ENCODE assay signal across 16 mouse cellular contexts in the genomic region with DNA sequence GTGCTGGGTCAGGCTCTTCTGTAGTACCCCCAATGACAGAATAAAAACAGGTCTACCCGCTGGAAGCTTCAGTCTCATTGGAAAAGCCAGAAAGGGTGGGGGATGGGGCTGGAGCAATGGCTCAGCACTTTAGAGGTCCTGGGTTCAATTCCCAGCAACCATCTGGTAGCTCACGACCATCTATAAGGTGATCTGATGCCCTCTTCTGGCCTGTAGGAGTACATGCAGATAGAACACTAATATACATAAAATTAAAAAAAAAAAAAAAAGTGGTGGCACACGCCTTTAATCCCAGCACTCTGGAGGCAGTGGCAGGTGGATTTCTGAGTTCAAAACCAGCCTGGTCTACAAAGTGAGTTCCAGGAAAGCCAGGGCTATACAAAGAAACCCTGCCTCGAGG. TPM values are rescaled to one million over a fixed set of nuclear protein-coding genes. Genes with fewer than 3 reads are reported as not detected.
A peak's percentile ranks its signal among the peaks of the same experiment; 100 is the strongest.
DNase-seq lines count a peak whose midpoint lies in the region; ATAC-seq and TF ChIP-seq lines count a peak whose summit lies in the region.
"Had no signal": no experiment of that assay in that cellular context is flagged by ENCODE, and none has a peak within 500 bp of the region (broad histone marks: within the 10 kb centered on the region; RNA-seq: fewer than 3 reads in every experiment).

No protein-coding gene starts in this region.

- no peak for ATAC-seq in forebrain, postnatal 0 days
- no peak for ATAC-seq in forebrain, embryonic 16.5 days
- ATAC-seq in liver, embryonic 12.5 days = no peak
- no peak for ATAC-seq in megakaryocyte, adult 5-6 weeks (ENCODE audit: poor library complexity, severe bottlenecking)
- ATAC-seq: inflammation-experienced regulatory T-cells, adult 6 months had no signal

- no peaks in the 10 kb centered on the region; the same call in 1 of the 2 replicates for H3K4me1 ChIP-seq in forebrain, postnatal 0 days (ENCODE audit: insufficient read depth)
- H3K4me1 ChIP-seq in forebrain, embryonic 16.5 days (replicated peaks; ENCODE audit: control insufficient read depth, insufficient read depth, low read length) = 0 out of 2 replicates have a peak, but pooled peaks cover 2% of the 10 kb centered on the region
- H3K4me1 ChIP-seq in liver, adult 2 months (ENCODE audit: control insufficient read depth, insufficient read depth, low read length) = peaks cover 8% of the 10 kb centered on the region; the same call in 1 of the 2 replicates
- peaks cover 90% of the 10 kb centered on the region for H3K4me1 ChIP-seq in liver, embryonic 12.5 days
- peaks cover 3% of the 10 kb centered on the region; the same call in 1 of the 2 replicates for H3K4me1 ChIP-seq in bone marrow, adult 2 months (ENCODE audit: control insufficient read depth, insufficient read depth, low read length)
- H3K4me1 ChIP-seq: midbrain, embryonic 12.5 days had no signal

- no peaks in the 10 kb centered on the region for H3K27me3 ChIP-seq in forebrain, postnatal 0 days (ENCODE audit: insufficient read depth, low read length)
- no peaks in the 10 kb centered on the region for H3K27me3 ChIP-seq in forebrain, embryonic 16.5 days (replicated peaks; ENCODE audit: control insufficient read depth, insufficient read depth, low read length)
- no peaks in the 10 kb centered on the region for H3K27me3 ChIP-seq in liver, adult 2 months (ENCODE audit: control insufficient read depth, insufficient read depth, low read length)
- H3K27me3 ChIP-seq in liver, embryonic 12.5 days (replicated peaks) = no peaks in the 10 kb centered on the region
- H3K27me3 ChIP-seq: stomach, embryonic 15.5 days had no signal

- no peak overlapping the region for H3K27ac ChIP-seq in forebrain, postnatal 0 days (ENCODE audit: low read depth, low read length)
- H3K27ac ChIP-seq in forebrain, embryonic 16.5 days (ENCODE audit: low read length) = no peak overlapping the region
- no peak overlapping the region for H3K27ac ChIP-seq in liver, adult 2 months (replicated peaks; ENCODE audit: insufficient read depth, low read depth, low read length)
- H3K27ac ChIP-seq in liver, embryonic 12.5 days = no peak overlapping the region
- no peak overlapping the region for H3K27ac ChIP-seq in bone marrow, adult 2 months (ENCODE audit: control insufficient read depth, insufficient read depth, low read depth, low read length, poor library complexity)
- H3K27ac ChIP-seq: midbrain, embryonic 12.5 days; stomach, embryonic 15.5 days had no signal

- H3K4me3 ChIP-seq in forebrain, postnatal 0 days (ENCODE audit: low read depth, low read length) = no peak overlapping the region
- no peak overlapping the region for H3K4me3 ChIP-seq in forebrain, embryonic 16.5 days (replicated peaks; ENCODE audit: low read length)
- H3K4me3 ChIP-seq in liver, adult 2 months (ENCODE audit: insufficient read depth, low read depth, low read length) = no peak overlapping the region
- H3K4me3 ChIP-seq in liver, embryonic 12.5 days = no peak overlapping the region
- no peak overlapping the region for H3K4me3 ChIP-seq in bone marrow, adult 2 months (replicated peaks; ENCODE audit: control insufficient read depth, low read depth, low read length)
- H3K4me3 ChIP-seq: midbrain, embryonic 12.5 days; stomach, embryonic 15.5 days had no signal

- H3K36me3 ChIP-seq in forebrain, postnatal 0 days (ENCODE audit: insufficient read depth) = no peaks in the 10 kb centered on the region
- no peaks in the 10 kb centered on the region for H3K36me3 ChIP-seq in forebrain, embryonic 16.5 days (ENCODE audit: control insufficient read depth, insufficient read depth)
- no peaks in the 10 kb centered on the region for H3K36me3 ChIP-seq in liver, adult 2 months (ENCODE audit: control insufficient read depth, insufficient read depth, low read length)
- H3K36me3 ChIP-seq in liver, embryonic 12.5 days = peaks cover 34% of the 10 kb centered on the region
- H3K36me3 ChIP-seq: midbrain, embryonic 12.5 days; stomach, embryonic 15.5 days had no signal

- DNase-seq in forebrain, postnatal 0 days = no peak
- DNase-seq in liver, adult 2 months (ENCODE audit: extremely low read depth, low read depth, low spot score) = no peak
- peak; percentile 35 for DNase-seq in CD4-positive helper T cell, adult 2 months (ENCODE audit: low read depth, low spot score)
- DNase-seq in urinary bladder, postnatal 14 days (ENCODE audit: low spot score) = no peak
- DNase-seq: adrenal gland, adult 8-10 months; cerebellum, postnatal 14 days; layer of hippocampus, postnatal 36 days; lung, postnatal 14 days; right cerebral cortex, postnatal 14 days had no signal

- WGBS in forebrain, postnatal 0 days = 72% methylated on average over 4 of the region's 4 CpGs
- WGBS in forebrain, embryonic 16.5 days = 65% methylated on average over 4 of the region's 4 CpGs
- WGBS in liver, adult 2 months = 78% methylated on average over 4 of the region's 4 CpGs
- WGBS in liver, embryonic 12.5 days (ENCODE audit: insufficient replicate concordance) = 67% methylated on average over 4 of the region's 4 CpGs
- 51% methylated on average over 4 of the region's 4 CpGs for WGBS in bone marrow, adult 2 months

- no peak for TF ChIP-seq POLR2A in liver, adult 2 months (IDR thresholded peaks at IDR 0.05; ENCODE audit: extremely low read depth, insufficient read depth, low read length)
- no peak for TF ChIP-seq POLR2A in bone marrow, adult 2 months (IDR thresholded peaks at IDR 0.05; ENCODE audit: borderline replicate concordance, control insufficient read depth, low read depth, low read length)

- TF ChIP-seq CTCF in forebrain, postnatal 0 days (IDR thresholded peaks at IDR 0.05; ENCODE audit: low read depth) = peak; percentile 20
- TF ChIP-seq CTCF in liver, adult 2 months (IDR thresholded peaks at IDR 0.05; ENCODE audit: low read depth, low read length) = 0 out of 2 replicates have a peak, but pooled peaks have one; percentile 8
- peak; percentile 17; the same call in 1 of the 2 replicates for TF ChIP-seq CTCF in bone marrow, adult 2 months (IDR thresholded peaks at IDR 0.05; ENCODE audit: control insufficient read depth, insufficient read depth, low read length)

- H3K79me2 ChIP-seq in liver, adult 2 months (ENCODE audit: control insufficient read depth, insufficient read depth, low read length) = no peaks in the 10 kb centered on the region

- H3K4me2 ChIP-seq in forebrain, postnatal 0 days (ENCODE audit: low read depth) = no peak overlapping the region
- no peak overlapping the region for H3K4me2 ChIP-seq in forebrain, embryonic 16.5 days (ENCODE audit: low read length)
- H3K4me2 ChIP-seq in liver, embryonic 12.5 days = no peak overlapping the region
- H3K4me2 ChIP-seq: midbrain, embryonic 12.5 days; stomach, embryonic 15.5 days had no signal

- no peak overlapping the region for H3K9ac ChIP-seq in forebrain, postnatal 0 days
- no peak overlapping the region for H3K9ac ChIP-seq in forebrain, embryonic 16.5 days (replicated peaks; ENCODE audit: low read depth, low read length)
- H3K9ac ChIP-seq in liver, adult 2 months (ENCODE audit: low read depth, low read length) = no peak overlapping the region
- H3K9ac ChIP-seq in liver, embryonic 12.5 days = no peak overlapping the region
- H3K9ac ChIP-seq: midbrain, embryonic 12.5 days; stomach, embryonic 15.5 days had no signal

- no peaks in the 10 kb centered on the region for H3K9me3 ChIP-seq in forebrain, postnatal 0 days (ENCODE audit: low read length)
- H3K9me3 ChIP-seq in forebrain, embryonic 16.5 days (ENCODE audit: control insufficient read depth, low read length) = no peaks in the 10 kb centered on the region
- no peaks in the 10 kb centered on the region for H3K9me3 ChIP-seq in liver, embryonic 12.5 days (replicated peaks)
- H3K9me3 ChIP-seq: midbrain, embryonic 12.5 days; stomach, embryonic 15.5 days had no signal

RNA-seq across cellular contexts. Expression of gene Nek8, which starts 5.1 kb away (rescaled TPM):
- total RNA-seq in forebrain, postnatal 0 days (2014; rRNA removed) = 4.7 and 6.1 TPM in 2 replicates
- 5.5 and 5.7 TPM in 2 replicates for polyA plus RNA-seq in forebrain, postnatal 0 days (2015; fragmentation: Nextera tagmentation; extraction: Ambion mirVana)
- polyA plus RNA-seq in forebrain, embryonic 16.5 days (2015; fragmentation: Nextera tagmentation; extraction: Ambion mirVana) = 5.1 and 6.0 TPM in 2 replicates
- 4.1 and 5.2 TPM in 2 replicates for total RNA-seq in liver, adult 2 months (2014; rRNA removed)
- 5.2 and 7.2 TPM in 2 replicates for polyA plus RNA-seq in liver, adult 2 months (2012; rRNA removed)
- polyA plus RNA-seq in liver, embryonic 12.5 days (2016; fragmentation: Nextera tagmentation; extraction: Ambion mirVana) = 12.2 and 13.7 TPM in 2 replicates
- polyA plus RNA-seq in bone marrow, adult 2 months (2011; ENCODE audit: insufficient read depth, insufficient read length, low replicate concordance, missing spikeins) = 10.4 and 17.8 TPM in 2 replicates
- 2.4 and 8.6 TPM in 2 replicates for total RNA-seq in megakaryocyte, adult 5-6 weeks (2015)
- 2.1 and 6.9 TPM in 2 replicates for total RNA-seq in megakaryocyte, adult 5-6 weeks (2017)

RNA-seq across cellular contexts. Expression of gene Tlcd1, which starts 5.2 kb away (rescaled TPM):
- 15.3 and 22.0 TPM in 2 replicates for total RNA-seq in forebrain, postnatal 0 days (2014; rRNA removed)
- polyA plus RNA-seq in forebrain, postnatal 0 days (2015; fragmentation: Nextera tagmentation; extraction: Ambion mirVana) = 13.9 and 19.0 TPM in 2 replicates
- polyA plus RNA-seq in forebrain, embryonic 16.5 days (2015; fragmentation: Nextera tagmentation; extraction: Ambion mirVana) = 5.4 and 6.5 TPM in 2 replicates
- 44.8 and 50.7 TPM in 2 replicates for total RNA-seq in liver, adult 2 months (2014; rRNA removed)
- polyA plus RNA-seq in liver, adult 2 months (2012; rRNA removed) = 46.6 and 61.5 TPM in 2 replicates
- polyA plus RNA-seq in liver, embryonic 12.5 days (2016; fragmentation: Nextera tagmentation; extraction: Ambion mirVana) = 62.6 and 67.1 TPM in 2 replicates
- polyA plus RNA-seq in bone marrow, adult 2 months (2011; ENCODE audit: insufficient read depth, insufficient read length, low replicate concordance, missing spikeins) = 48.0 and 66.6 TPM in 2 replicates
- 0.76 and 2.8 TPM in 2 replicates for total RNA-seq in megakaryocyte, adult 5-6 weeks (2015)
- total RNA-seq in megakaryocyte, adult 5-6 weeks (2017) = 1.0 and 1.3 TPM in 2 replicates

RNA-seq across cellular contexts. Expression of gene Traf4, which starts 5.9 kb away (rescaled TPM):
- 99.0 and 107 TPM in 2 replicates for total RNA-seq in forebrain, postnatal 0 days (2014; rRNA removed)
- 104 and 131 TPM in 2 replicates for polyA plus RNA-seq in forebrain, postnatal 0 days (2015; fragmentation: Nextera tagmentation; extraction: Ambion mirVana)
- polyA plus RNA-seq in forebrain, embryonic 16.5 days (2015; fragmentation: Nextera tagmentation; extraction: Ambion mirVana) = 122 and 124 TPM in 2 replicates
- total RNA-seq in liver, adult 2 months (2014; rRNA removed) = 8.8 and 11.1 TPM in 2 replicates
- 69.0 and 73.5 TPM in 2 replicates for polyA plus RNA-seq in liver, adult 2 months (2012; rRNA removed)
- polyA plus RNA-seq in liver, embryonic 12.5 days (2016; fragmentation: Nextera tagmentation; extraction: Ambion mirVana) = 45.4 and 47.6 TPM in 2 replicates
- 20.6 and 30.0 TPM in 2 replicates for polyA plus RNA-seq in bone marrow, adult 2 months (2011; ENCODE audit: insufficient read depth, insufficient read length, low replicate concordance, missing spikeins)
- total RNA-seq in megakaryocyte, adult 5-6 weeks (2015) = 1.3 TPM in 2 replicates
- total RNA-seq in megakaryocyte, adult 5-6 weeks (2017) = 0.51 and 2.2 TPM in 2 replicates

RNA-seq across cellular contexts. Expression of gene Rpl23a, which starts 12.1 kb away (rescaled TPM):
- 772 and 968 TPM in 2 replicates for total RNA-seq in forebrain, postnatal 0 days (2014; rRNA removed)
- 938 and 1,223 TPM in 2 replicates for polyA plus RNA-seq in forebrain, postnatal 0 days (2015; fragmentation: Nextera tagmentation; extraction: Ambion mirVana)
- 758 and 831 TPM in 2 replicates for polyA plus RNA-seq in forebrain, embryonic 16.5 days (2015; fragmentation: Nextera tagmentation; extraction: Ambion mirVana)
- total RNA-seq in liver, adult 2 months (2014; rRNA removed) = 318 and 352 TPM in 2 replicates
- polyA plus RNA-seq in liver, adult 2 months (2012; rRNA removed) = 88.5 and 110 TPM in 2 replicates
- polyA plus RNA-seq in liver, embryonic 12.5 days (2016; fragmentation: Nextera tagmentation; extraction: Ambion mirVana) = 1,112 and 1,156 TPM in 2 replicates
- polyA plus RNA-seq in bone marrow, adult 2 months (2011; ENCODE audit: insufficient read depth, insufficient read length, low replicate concordance, missing spikeins) = 181 and 299 TPM in 2 replicates
- total RNA-seq in megakaryocyte, adult 5-6 weeks (2015) = 2,467 and 2,664 TPM in 2 replicates
- total RNA-seq in megakaryocyte, adult 5-6 weeks (2017) = 2,641 and 2,675 TPM in 2 replicates

RNA-seq across cellular contexts. Expression of gene Rab34, which starts 16.9 kb away (rescaled TPM):
- 76.9 and 83.5 TPM in 2 replicates for total RNA-seq in forebrain, postnatal 0 days (2014; rRNA removed)
- 50.8 and 55.5 TPM in 2 replicates for polyA plus RNA-seq in forebrain, postnatal 0 days (2015; fragmentation: Nextera tagmentation; extraction: Ambion mirVana)
- 53.9 and 56.9 TPM in 2 replicates for polyA plus RNA-seq in forebrain, embryonic 16.5 days (2015; fragmentation: Nextera tagmentation; extraction: Ambion mirVana)
- 2.6 and 2.8 TPM in 2 replicates for total RNA-seq in liver, adult 2 months (2014; rRNA removed)
- polyA plus RNA-seq in liver, adult 2 months (2012; rRNA removed) = 5.2 and 5.3 TPM in 2 replicates
- polyA plus RNA-seq in liver, embryonic 12.5 days (2016; fragmentation: Nextera tagmentation; extraction: Ambion mirVana) = 20.3 and 24.0 TPM in 2 replicates
- polyA plus RNA-seq in bone marrow, adult 2 months (2011; ENCODE audit: insufficient read depth, insufficient read length, low replicate concordance, missing spikeins) = 5.2 and 8.6 TPM in 2 replicates
- total RNA-seq in megakaryocyte, adult 5-6 weeks (2015) = not detected in 2 replicates
- 1.3 TPM in 1 of 2 replicates, not detected in the other for total RNA-seq in megakaryocyte, adult 5-6 weeks (2017)
